Mouse (Mus musculus) C2C12 (cell line): ENCODE results near the gene Angptl2. TPM values are rescaled to one million over a fixed set of nuclear protein-coding genes. Genes with fewer than 3 reads are reported as not detected.

Source experiments
- H3K27me3 ChIP-seq: one replicate; pipeline ENCODE4 v1.6.1; 2011; ENCODE audit not compliant: control insufficient read depth, insufficient read depth, insufficient read length
- H3K36me3 ChIP-seq: one replicate; pipeline ENCODE4 v1.6.1; 2011; ENCODE audit not compliant: control insufficient read depth, insufficient read depth
- H3K4me3 ChIP-seq: one replicate; pipeline ENCODE4 v1.5.1; 2011; ENCODE audit warnings: mild to moderate bottlenecking, control low read depth; ENCODE audit not compliant: poor library complexity, insufficient read depth, severe bottlenecking
- H3K79me2 ChIP-seq: one replicate; pipeline ENCODE4 v1.6.1; 2011; ENCODE audit not compliant: control insufficient read depth, insufficient read depth
- H3K79me3 ChIP-seq: one replicate; pipeline ENCODE4 v1.6.1; 2011; ENCODE audit warnings: low read depth, control low read depth
- H3ac ChIP-seq: one replicate; pipeline ENCODE3; 2011; ENCODE audit warnings: low read depth; ENCODE audit not compliant: control insufficient read depth, insufficient read length
- CEBPB ChIP-seq: IDR thresholded peaks from one replicate; pipeline ENCODE4 v1.6.1; 2011; ENCODE audit warnings: low read depth, mild to moderate bottlenecking, control low read depth, moderate library complexity
- CTCF ChIP-seq: IDR thresholded peaks from one replicate; pipeline ENCODE4 v1.5.1; 2011; ENCODE audit not compliant: control insufficient read depth, insufficient read depth, insufficient read length
- FOSL1 ChIP-seq: IDR thresholded peaks from one replicate; pipeline ENCODE4 v1.8.0; 2011; ENCODE audit warnings: mild to moderate bottlenecking, low read length; ENCODE audit not compliant: poor library complexity, insufficient read depth, severe bottlenecking
- MAX ChIP-seq: IDR thresholded peaks from one replicate; pipeline ENCODE4 v1.6.1; 2011; ENCODE audit warnings: mild to moderate bottlenecking, control low read depth
- MYOD1 ChIP-seq: IDR thresholded peaks from one replicate; pipeline ENCODE4 v1.6.1; 2011; ENCODE audit warnings: low read depth; ENCODE audit not compliant: control insufficient read depth, insufficient read length
- MYOG ChIP-seq: IDR thresholded peaks from one replicate; pipeline ENCODE4 v1.6.1; 2011; ENCODE audit not compliant: control insufficient read depth, insufficient read length; ENCODE audit errors: extremely low read depth
- USF1 ChIP-seq: IDR thresholded peaks from one replicate; pipeline ENCODE4 v1.6.1; 2011; ENCODE audit warnings: low read depth, mild to moderate bottlenecking, control low read depth, moderate library complexity
- polyA plus RNA-seq: library from polyadenylated mRNA; unstranded; fragments of >200 nt; fragmentation: generic; extraction: Trizol; gene quantifications from one replicate; pipeline ENCODE4 v1.2.1, GENCODE M21; 2012; ENCODE audit warnings: missing spikeins

The Angptl2 gene
- polyA plus RNA-seq, 1 experiment: 162 TPM

- H3ac ChIP-seq: no peak overlapping the region
- H3K36me3 ChIP-seq: peaks cover 78% of the 10 kb centered on the region
- H3K79me2 ChIP-seq: no peaks in the 10 kb centered on the region
- H3K4me3 ChIP-seq: no peak overlapping the region
- TF ChIP-seq CEBPB (no peak), FOSL1 (no peak), MAX (no peak), USF1 (no peak), MYOD1 (no peak)
- no peaks in the 10 kb centered on the region for H3K27me3 ChIP-seq
- no peaks in the 10 kb centered on the region for H3K79me3 ChIP-seq
Observed at GRCm38 (mm10) chr2:33244880-33245279, 29.0 kb downstream of the Angptl2 start.

DNA sequence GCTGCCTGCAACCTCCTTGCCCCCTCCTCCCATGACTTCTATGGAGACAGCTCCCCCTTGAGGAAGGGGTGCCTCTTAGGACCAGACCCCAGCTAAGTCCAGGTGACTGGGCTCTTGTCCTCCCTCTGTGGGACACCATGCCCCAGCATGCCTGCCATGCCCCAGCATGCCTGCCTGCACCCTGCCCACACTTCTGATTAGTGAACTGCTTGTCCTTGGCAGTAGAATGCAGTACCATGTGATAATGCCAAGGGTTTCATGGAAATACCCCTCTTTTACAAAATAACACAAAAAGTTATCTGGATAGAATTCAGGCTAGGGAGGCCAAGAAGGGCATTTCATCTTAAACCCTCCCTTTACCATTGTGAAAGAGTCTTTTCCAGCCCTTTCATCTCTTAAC lies 29.5 kb downstream of the Angptl2 start:
- no peaks in the 10 kb centered on the region for H3K27me3 ChIP-seq
- TF ChIP-seq MAX (no peak), MYOD1 (no peak), CTCF (peak; percentile 3), USF1 (no peak)
- H3K36me3 ChIP-seq: peaks cover 76% of the 10 kb centered on the region
- H3ac ChIP-seq: no peak overlapping the region
- H3K79me2 ChIP-seq: no peaks in the 10 kb centered on the region
- H3K4me3 ChIP-seq: no peak overlapping the region
- H3K79me3 ChIP-seq: no peaks in the 10 kb centered on the region

GRCm38 (mm10) chr2:33246841-33247240 lies 31.0 kb downstream of the Angptl2 start:
- no peak overlapping the region for H3K4me3 ChIP-seq
- H3K27me3 ChIP-seq: no peaks in the 10 kb centered on the region
- H3K79me2 ChIP-seq: no peaks in the 10 kb centered on the region
- TF ChIP-seq CTCF (no peak), MAX (no peak), MYOD1 (no peak)
- H3ac ChIP-seq: no peak overlapping the region
- H3K36me3 ChIP-seq: peaks cover 61% of the 10 kb centered on the region
- H3K79me3 ChIP-seq: no peaks in the 10 kb centered on the region

DNA sequence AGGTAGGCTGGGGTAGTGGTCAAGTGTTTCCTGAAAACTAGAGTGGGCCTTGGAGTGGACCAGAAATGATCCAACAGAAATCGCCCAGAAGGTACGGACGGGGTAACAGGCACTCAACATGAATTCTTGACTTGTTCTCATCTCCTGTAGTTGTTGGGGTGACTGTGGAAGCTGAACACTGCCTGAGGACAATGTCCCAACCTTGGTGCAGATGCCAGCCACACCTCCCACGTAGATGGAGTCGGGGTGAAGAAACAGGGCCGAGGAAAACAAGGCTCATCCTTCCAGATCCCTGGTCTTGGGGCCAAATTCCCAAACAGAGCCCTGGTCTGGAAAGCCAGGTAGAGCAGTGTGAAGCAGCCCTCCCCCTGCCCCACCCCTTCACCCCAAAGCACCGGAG lies 32.7 kb downstream of the Angptl2 start:
- no peak overlapping the region for H3ac ChIP-seq
- no peaks in the 10 kb centered on the region for H3K79me2 ChIP-seq
- TF ChIP-seq MYOD1 (no peak), MAX (no peak)
- H3K27me3 ChIP-seq: no peaks in the 10 kb centered on the region
- H3K36me3 ChIP-seq: peaks cover 45% of the 10 kb centered on the region
- no peak overlapping the region for H3K4me3 ChIP-seq
- H3K79me3 ChIP-seq: no peaks in the 10 kb centered on the region

GRCm38 (mm10) chr2:33249922-33250633 lies 34.2 kb downstream of the Angptl2 start:
- H3K79me3 ChIP-seq: no peaks in the 10 kb centered on the region
- H3K27me3 ChIP-seq: no peaks in the 10 kb centered on the region
- no peak overlapping the region for H3K4me3 ChIP-seq
- no peak for TF ChIP-seq CTCF
- TF ChIP-seq MYOG: no peak
- TF ChIP-seq MAX: no peak
- TF ChIP-seq USF1: no peak
- no peak for TF ChIP-seq CEBPB
- no peak for TF ChIP-seq FOSL1
- TF ChIP-seq MYOD1: no peak
- no peak overlapping the region for H3ac ChIP-seq
- no peaks in the 10 kb centered on the region for H3K79me2 ChIP-seq
- peaks cover 29% of the 10 kb centered on the region for H3K36me3 ChIP-seq

- no peaks in the 10 kb centered on the region for H3K79me2 ChIP-seq
- no peak overlapping the region for H3ac ChIP-seq
- no peak for TF ChIP-seq CTCF
- TF ChIP-seq FOSL1: no peak
- TF ChIP-seq MAX: no peak
- no peak for TF ChIP-seq USF1
- no peak for TF ChIP-seq MYOD1
- TF ChIP-seq CEBPB: no peak
- no peak for TF ChIP-seq MYOG
- no peak overlapping the region for H3K4me3 ChIP-seq
- no peaks in the 10 kb centered on the region for H3K27me3 ChIP-seq
- H3K36me3 ChIP-seq: peaks cover 4% of the 10 kb centered on the region
- no peaks in the 10 kb centered on the region for H3K79me3 ChIP-seq
Observed at GRCm38 (mm10) chr2:33252751-33253150, 36.9 kb downstream of the Angptl2 start.
